Mouse (Mus musculus): ENCODE data around the gene Ngfr.
A peak's percentile ranks its signal among the peaks of the same experiment; 100 is the strongest.
"Not testable (repeated sequence)": the region's sequence is repeated elsewhere in the genome, so short reads cannot be mapped to it uniquely, and the experiment has no call there.

Gene Ngfr

DNA sequence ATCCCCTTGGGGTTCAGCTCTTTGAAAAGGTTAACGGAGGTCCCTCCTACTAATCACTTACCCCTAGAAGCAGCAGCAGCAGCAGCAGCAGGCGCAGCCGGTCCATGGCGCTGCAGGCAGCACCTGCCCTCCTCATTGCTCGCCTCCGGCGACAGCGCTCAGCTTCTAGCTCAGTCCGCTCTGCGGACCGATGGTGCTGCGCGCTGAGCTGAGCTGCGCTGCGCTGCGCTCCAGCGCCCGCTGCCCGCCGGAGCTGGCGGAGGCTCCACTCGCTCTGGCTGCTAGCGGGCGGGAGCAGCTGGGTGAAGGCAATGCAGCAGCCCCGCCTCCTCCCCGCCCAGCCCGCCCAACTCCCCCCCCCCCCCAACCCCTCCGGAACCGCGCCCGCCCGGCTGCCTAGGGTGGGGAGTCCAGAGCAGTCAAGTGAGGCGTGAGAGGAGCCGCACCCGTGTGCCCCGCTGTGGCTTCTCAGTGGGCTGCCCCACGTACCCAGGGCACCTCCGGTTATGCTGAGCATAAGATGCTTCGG is at the start of gene Ngfr:
Gene Ngfr (minus strand): TSS at position 313 of the 529 bp plus-strand sequence.
- DNase-seq (ENCODE audit: low spot score), result peak; percentile 41

DNA sequence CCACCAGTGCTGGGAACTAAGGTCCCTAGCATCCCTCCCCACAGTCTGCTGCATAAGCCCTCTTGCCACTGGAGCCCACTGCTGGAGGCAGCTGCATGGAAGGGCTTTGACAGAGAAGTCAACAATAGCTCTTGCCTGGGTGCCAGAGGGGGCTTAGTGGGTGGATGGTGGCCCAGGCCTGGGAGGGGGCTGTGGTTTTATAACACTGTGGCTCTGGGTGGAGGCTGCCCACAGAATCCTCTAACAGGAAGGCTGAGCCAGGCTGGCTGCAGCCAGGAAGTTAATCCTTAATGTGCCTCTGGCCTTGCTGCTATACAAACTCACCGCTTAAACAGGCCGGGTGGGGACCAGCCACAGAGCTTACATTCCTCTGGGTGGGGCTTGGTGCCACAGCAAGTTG is 47.5 kb upstream of the Ngfr start:
- no peak for DNase-seq (ENCODE audit: low spot score)

DNA sequence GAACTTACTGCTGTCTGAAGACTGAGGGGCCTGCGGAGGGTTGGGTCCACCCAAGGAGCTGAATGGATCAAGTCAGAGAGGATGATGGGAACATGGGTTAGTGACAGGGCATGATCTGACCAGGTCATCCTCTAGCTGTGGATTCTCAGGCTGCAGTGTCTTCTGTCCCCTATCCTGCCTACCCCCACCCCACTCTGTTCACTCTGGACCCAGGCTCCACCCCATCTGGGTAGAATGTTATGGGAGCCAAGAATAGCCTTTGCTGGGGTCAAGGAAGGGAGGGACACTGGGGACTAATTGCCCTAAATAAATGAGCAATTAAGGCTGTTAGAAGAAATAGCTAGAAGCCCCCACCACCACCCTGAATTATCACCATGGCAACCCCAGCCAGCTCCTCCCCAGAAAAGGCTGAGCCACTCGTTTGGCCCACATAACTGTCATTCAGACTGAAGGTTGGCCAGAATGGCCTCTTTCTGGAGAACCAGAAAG is 46.0 kb upstream of the Ngfr start:
- no peak for DNase-seq (ENCODE audit: low spot score)

DNA sequence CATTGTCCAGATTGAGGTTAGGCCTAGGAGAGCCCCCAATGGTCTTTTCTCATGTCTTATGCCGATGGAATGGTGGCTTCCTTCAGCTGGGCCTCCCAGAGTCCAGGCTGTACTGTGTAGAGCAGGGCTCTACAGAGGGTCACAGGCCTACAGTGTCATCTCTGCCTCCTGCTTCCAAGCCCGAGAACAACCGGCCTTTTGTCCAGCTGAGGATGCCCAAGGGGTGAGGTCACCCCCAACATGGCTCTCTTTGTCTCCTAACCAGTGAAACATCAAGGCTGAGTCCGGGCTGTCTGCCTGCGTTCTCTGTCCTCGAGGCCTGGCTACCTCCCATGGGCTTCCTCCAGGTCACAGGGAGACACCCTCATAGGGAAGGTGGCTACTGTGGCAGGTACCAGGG is 44.9 kb upstream of the Ngfr start:
- DNase-seq (ENCODE audit: low spot score), result no peak

GRCm38 (mm10) chr11:95631301-95631700 is 43.8 kb upstream of the Ngfr start:
- no peak for DNase-seq (ENCODE audit: low spot score)

- DNase-seq (ENCODE audit: low spot score), result no peak
Measured at GRCm38 (mm10) chr11:95630558-95630957, 43.0 kb upstream of the Ngfr start.

DNA sequence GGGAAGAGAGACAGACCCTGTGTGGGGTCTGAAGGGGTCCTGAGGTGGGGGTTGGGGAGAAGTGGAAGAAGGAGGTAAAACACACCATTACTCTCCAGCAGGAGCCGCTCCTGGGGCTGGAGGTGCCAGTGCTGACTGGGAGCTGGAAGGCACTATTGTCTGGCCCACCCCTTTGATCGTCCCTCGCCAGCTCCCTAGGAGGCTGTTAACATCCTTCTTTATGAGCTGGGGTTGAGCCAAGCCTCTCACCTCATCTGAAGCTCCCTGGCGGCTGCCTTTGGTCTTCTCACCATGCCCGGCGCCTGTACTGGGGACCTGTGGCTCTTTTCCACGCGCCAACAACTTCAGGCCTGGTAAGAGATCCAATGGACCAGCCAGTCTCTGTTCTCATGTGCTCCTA is 34.9 kb upstream of the Ngfr start:
- no peak for DNase-seq (ENCODE audit: low spot score)

DNA sequence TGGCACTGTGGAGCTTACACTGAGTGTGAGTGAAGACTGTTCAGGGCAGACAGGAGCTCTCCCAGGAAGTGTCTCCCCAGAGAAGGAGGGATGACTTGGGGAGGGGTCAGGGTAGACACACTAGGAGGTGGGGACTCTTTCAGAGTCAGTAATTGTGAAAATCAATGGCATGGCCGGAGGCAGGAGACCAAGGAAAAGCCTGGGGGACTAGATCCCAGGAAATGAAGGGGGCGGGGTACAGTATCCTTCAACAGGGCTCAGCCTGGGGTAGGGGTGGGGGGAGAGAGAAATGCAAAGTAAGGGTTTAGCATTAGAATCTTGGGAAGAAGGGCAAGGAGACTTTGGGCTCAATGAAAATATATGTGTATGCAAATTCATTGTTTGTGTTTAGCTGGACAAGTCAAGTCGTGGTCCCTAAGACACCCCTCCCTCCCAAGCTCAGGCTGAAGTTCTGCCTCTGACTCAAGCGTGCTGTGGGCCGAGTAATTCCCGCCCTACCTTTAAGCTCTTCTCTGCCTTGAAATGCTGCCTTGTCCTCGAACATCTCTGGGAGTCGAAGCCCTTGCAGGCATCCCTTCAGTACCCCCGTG is 34.1 kb upstream of the Ngfr start:
- DNase-seq (ENCODE audit: low spot score), result no peak

DNA sequence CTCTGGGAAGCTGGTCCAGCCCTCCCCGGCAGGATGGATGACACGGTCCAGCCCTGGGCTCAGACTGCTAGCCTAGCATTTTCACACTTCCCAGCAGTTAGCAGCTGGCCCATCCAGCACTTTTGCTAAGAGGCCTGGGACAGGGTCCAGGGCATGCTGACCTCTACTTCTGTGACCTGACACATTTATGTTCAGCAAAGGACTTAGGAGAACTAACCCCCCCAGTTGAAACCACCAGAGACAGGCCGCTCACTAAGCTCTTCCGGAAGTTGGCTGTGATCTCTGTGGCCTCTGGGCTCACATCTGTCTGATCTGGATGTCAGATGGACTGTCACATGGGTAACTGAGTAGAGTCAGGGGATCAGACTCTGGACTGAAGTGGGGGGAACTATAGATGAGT is 33.5 kb upstream of the Ngfr start:
- DNase-seq (ENCODE audit: low spot score), result no peak

- no peak for DNase-seq (ENCODE audit: low spot score)
Measured at GRCm38 (mm10) chr11:95619886-95620444, 32.4 kb upstream of the Ngfr start.

GRCm38 (mm10) chr11:95619081-95619480 is 31.5 kb upstream of the Ngfr start:
- no peak for DNase-seq (ENCODE audit: low spot score)

GRCm38 (mm10) chr11:95617785-95618465 is 30.4 kb upstream of the Ngfr start:
- DNase-seq (ENCODE audit: low spot score), result no peak

DNA sequence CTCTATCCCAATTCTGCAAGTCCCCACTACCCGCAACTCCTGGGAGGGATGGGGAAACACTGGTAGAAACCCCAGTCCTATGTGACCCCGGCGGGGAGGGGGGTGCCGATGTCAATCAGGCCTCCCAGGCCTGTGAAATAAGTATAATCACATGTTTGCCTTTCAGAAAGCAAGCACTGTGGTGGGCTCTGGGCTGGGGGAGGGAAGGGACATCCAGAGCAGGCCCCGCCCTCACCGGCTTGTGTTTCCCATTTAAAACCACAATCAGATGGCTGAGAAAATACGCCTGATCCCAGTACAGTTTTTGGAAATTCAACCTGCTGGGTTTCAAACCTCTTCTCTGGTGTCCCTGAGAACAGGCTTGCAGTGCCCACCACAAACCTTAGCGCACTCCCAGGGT is 27.2 kb upstream of the Ngfr start:
- no peak for DNase-seq (ENCODE audit: low spot score)

DNA sequence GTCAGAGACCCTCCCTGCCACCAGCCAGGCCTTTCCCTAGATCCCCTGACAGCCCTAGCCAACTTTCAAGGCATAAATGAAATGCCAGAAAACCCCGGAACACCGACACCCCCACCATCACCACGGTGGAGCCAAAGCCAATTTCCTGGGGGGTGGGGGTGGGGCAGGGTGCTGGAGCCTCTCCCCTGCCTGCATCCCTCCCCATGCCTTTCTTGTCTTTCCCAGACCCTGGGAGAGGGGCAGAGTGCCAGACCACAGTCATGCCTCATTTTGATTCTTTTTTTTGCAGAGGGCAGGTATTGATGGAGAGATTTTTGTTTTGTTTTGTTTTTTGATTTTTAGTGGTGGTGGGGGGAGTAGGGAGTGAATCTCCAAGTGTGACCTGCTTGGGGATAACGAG is 23.7 kb upstream of the Ngfr start:
- DNase-seq (ENCODE audit: low spot score), result no peak

- DNase-seq (ENCODE audit: low spot score), result no peak
Measured at GRCm38 (mm10) chr11:95610391-95610902, 22.9 kb upstream of the Ngfr start.

GRCm38 (mm10) chr11:95609924-95610323 is 22.4 kb upstream of the Ngfr start:
- no peak for DNase-seq (ENCODE audit: low spot score)

- not testable (repeated sequence) for DNase-seq (ENCODE audit: low spot score)
Measured at GRCm38 (mm10) chr11:95607286-95607685, 19.8 kb upstream of the Ngfr start.

- DNase-seq (ENCODE audit: low spot score), result no peak
Measured at GRCm38 (mm10) chr11:95598214-95599062, 10.9 kb upstream of the Ngfr start.

- DNase-seq (ENCODE audit: low spot score), result no peak
Measured at GRCm38 (mm10) chr11:95597741-95598140, 10.2 kb upstream of the Ngfr start.

- no peak for DNase-seq (ENCODE audit: low spot score)
Measured at GRCm38 (mm10) chr11:95596704-95597103, 9.2 kb upstream of the Ngfr start.

- no peak for DNase-seq (ENCODE audit: low spot score)
Measured at GRCm38 (mm10) chr11:95596150-95596515, 8.6 kb upstream of the Ngfr start.
